ENCODE assay signal across 8 mouse cellular contexts in genomic region chr7:116336226-116336625, GRCm38 (mm10). TPM values are rescaled to one million over a fixed set of nuclear protein-coding genes. Genes with fewer than 3 reads are reported as not detected.
DNase-seq lines count a peak whose midpoint lies in the region; ATAC-seq and TF ChIP-seq lines count a peak whose summit lies in the region.

No protein-coding gene starts in this region.

- H3K27ac ChIP-seq in midbrain, embryonic 10.5 days (replicated peaks) = no peak overlapping the region
- H3K27ac ChIP-seq in midbrain, embryonic 13.5 days = no peak overlapping the region
- H3K27ac ChIP-seq in embryonic facial prominence, embryonic 10.5 days (replicated peaks) = no peak overlapping the region
- H3K27ac ChIP-seq in thymus, adult 2 months (ENCODE audit: control insufficient read depth, insufficient read depth, low read length) = no peak overlapping the region

- no peak overlapping the region for H3K4me3 ChIP-seq in midbrain, embryonic 10.5 days
- H3K4me3 ChIP-seq in midbrain, embryonic 13.5 days (replicated peaks) = no peak overlapping the region
- no peak overlapping the region for H3K4me3 ChIP-seq in embryonic facial prominence, embryonic 10.5 days
- H3K4me3 ChIP-seq in thymus, adult 2 months (ENCODE audit: control insufficient read depth, insufficient read depth, low read length) = no peak overlapping the region

- ATAC-seq in midbrain, embryonic 13.5 days = no peak
- peak; percentile 50 to 54 for ATAC-seq in hematopoietic stem cell, adult 5-6 weeks (replicated peaks in 1 of 2; ENCODE audit: insufficient read depth in 1 of 2, low FRiP score in 2 of 2, low TSS enrichment in 1 of 2, low read depth in 1 of 2, poor library complexity in 2 of 2, severe bottlenecking in 2 of 2)

- H3K4me1 ChIP-seq in midbrain, embryonic 10.5 days = peaks cover 20% of the 10 kb centered on the region
- H3K4me1 ChIP-seq in midbrain, embryonic 13.5 days (replicated peaks) = peaks cover 20% of the 10 kb centered on the region
- peaks cover 23% of the 10 kb centered on the region for H3K4me1 ChIP-seq in embryonic facial prominence, embryonic 10.5 days
- H3K4me1 ChIP-seq in thymus, adult 2 months (replicated peaks; ENCODE audit: control insufficient read depth, insufficient read depth, low read length) = peaks cover 5% of the 10 kb centered on the region

- H3K27me3 ChIP-seq in midbrain, embryonic 10.5 days (ENCODE audit: low read depth, poor library complexity, severe bottlenecking) = no peaks in the 10 kb centered on the region
- no peaks in the 10 kb centered on the region for H3K27me3 ChIP-seq in midbrain, embryonic 13.5 days
- H3K27me3 ChIP-seq in embryonic facial prominence, embryonic 10.5 days (replicated peaks; ENCODE audit: low read depth, poor library complexity, severe bottlenecking) = no peaks in the 10 kb centered on the region
- no peaks in the 10 kb centered on the region for H3K27me3 ChIP-seq in thymus, adult 2 months (ENCODE audit: control insufficient read depth, insufficient read depth, low read length)

- H3K9me3 ChIP-seq in midbrain, embryonic 10.5 days (replicated peaks) = no peaks in the 10 kb centered on the region
- no peaks in the 10 kb centered on the region for H3K9me3 ChIP-seq in midbrain, embryonic 13.5 days
- no peaks in the 10 kb centered on the region for H3K9me3 ChIP-seq in embryonic facial prominence, embryonic 10.5 days

- 79% methylated on average over 1 of the region's 1 CpGs for WGBS in midbrain, embryonic 10.5 days
- WGBS in midbrain, embryonic 13.5 days = 89% methylated on average over 1 of the region's 1 CpGs
- whole genome bisulfite sequencing in embryonic facial prominence, embryonic 10.5 days = 43% methylated on average over 1 of the region's 1 CpGs
- WGBS in thymus, adult 2 months = 44% methylated on average over 1 of the region's 1 CpGs

- no peak overlapping the region for H3K9ac ChIP-seq in midbrain, embryonic 13.5 days (replicated peaks)

- TF ChIP-seq POLR2A in thymus, adult 2 months (IDR thresholded peaks at IDR 0.05; ENCODE audit: control insufficient read depth, extremely low read depth, insufficient read depth, low read length, poor library complexity) = no peak

- TF ChIP-seq CTCF in thymus, adult 2 months (IDR thresholded peaks at IDR 0.05; ENCODE audit: borderline replicate concordance, control insufficient read depth, extremely low read depth, insufficient read depth, low read length, poor library complexity) = no peak

- DNase-seq in midbrain, embryonic 10.5 days (ENCODE audit: low spot score) = peak; percentile 49
- DNase-seq in adrenal gland, adult 18-20 months (ENCODE audit: low spot score in 2 of 2) = peak; percentile 43 to 52
- peak; percentile 60 for DNase-seq in embryonic facial prominence, embryonic 10.5 days (ENCODE audit: low spot score)
- DNase-seq in liver = peak; percentile 70
- peak; percentile 60 to 67 for DNase-seq in natural killer cell, adult 2 months (ENCODE audit: low spot score in 2 of 2)
- peak; percentile 75 for DNase-seq in thymus, adult 2 months

- H3K4me2 ChIP-seq in midbrain, embryonic 13.5 days (replicated peaks) = no peak overlapping the region

- peaks cover 54% of the 10 kb centered on the region for H3K36me3 ChIP-seq in midbrain, embryonic 10.5 days
- H3K36me3 ChIP-seq in midbrain, embryonic 13.5 days = peaks cover 28% of the 10 kb centered on the region
- peaks cover 50% of the 10 kb centered on the region for H3K36me3 ChIP-seq in embryonic facial prominence, embryonic 10.5 days (replicated peaks)
- H3K36me3 ChIP-seq in thymus, adult 2 months (ENCODE audit: control insufficient read depth, insufficient read depth, low read length) = peaks cover 27% of the 10 kb centered on the region

RNA-seq across cellular contexts. Expression of gene Rps13, which starts 2.2 kb away (rescaled TPM):
- polyA plus RNA-seq in midbrain, embryonic 10.5 days (2016; fragmentation: Nextera tagmentation; extraction: Ambion mirVana) = 708 and 841 TPM in 2 replicates
- polyA plus RNA-seq in midbrain, embryonic 13.5 days (2015; fragmentation: Nextera tagmentation; extraction: Ambion mirVana) = 578 and 624 TPM in 2 replicates
- total RNA-seq in adrenal gland, adult 18-20 months (2021) = 100 to 1,000 TPM; 414 to 473 TPM
- polyA plus RNA-seq in embryonic facial prominence, embryonic 10.5 days (2016; fragmentation: Nextera tagmentation; extraction: Ambion mirVana) = 818 and 844 TPM in 2 replicates
- total RNA-seq in hematopoietic stem cell, adult 5-6 weeks (2017) = 3,931 and 4,423 TPM in 2 replicates
- 160 and 185 TPM in 2 replicates for polyA plus RNA-seq in thymus, adult 2 months (2012; rRNA removed)

RNA-seq across cellular contexts. Expression of gene Plekha7, which starts 28.1 kb away (rescaled TPM):
- polyA plus RNA-seq in midbrain, embryonic 10.5 days (2016; fragmentation: Nextera tagmentation; extraction: Ambion mirVana) = 25.5 and 25.7 TPM in 2 replicates
- polyA plus RNA-seq in midbrain, embryonic 13.5 days (2015; fragmentation: Nextera tagmentation; extraction: Ambion mirVana) = 7.5 and 10.1 TPM in 2 replicates
- 10 to 100 TPM; 10.5 to 12.9 TPM for total RNA-seq in adrenal gland, adult 18-20 months (2021)
- 14.9 and 17.0 TPM in 2 replicates for polyA plus RNA-seq in embryonic facial prominence, embryonic 10.5 days (2016; fragmentation: Nextera tagmentation; extraction: Ambion mirVana)
- total RNA-seq in hematopoietic stem cell, adult 5-6 weeks (2017) = 2.4 and 7.0 TPM in 2 replicates
- 24.4 and 26.9 TPM in 2 replicates for polyA plus RNA-seq in thymus, adult 2 months (2012; rRNA removed)
